9 mouse cellular contexts compared by ENCODE assay signal in genomic region chr3:88002291-88002976, GRCm38 (mm10). TPM values are rescaled to one million over a fixed set of nuclear protein-coding genes. Genes with fewer than 3 reads are reported as not detected.
DNase-seq lines count a peak whose midpoint lies in the region; ATAC-seq and TF ChIP-seq lines count a peak whose summit lies in the region.
"Had no signal": no experiment of that assay in that cellular context is flagged by ENCODE, and none has a peak within 500 bp of the region (broad histone marks: within the 10 kb centered on the region; RNA-seq: fewer than 3 reads in every experiment).

No protein-coding gene starts in this region.

- H3K27me3 ChIP-seq in forebrain, embryonic 10.5 days (ENCODE audit: poor library complexity, severe bottlenecking), result peaks cover 82% of the 10 kb centered on the region
- H3K27me3 ChIP-seq in forebrain, embryonic 11.5 days (ENCODE audit: control insufficient read depth, insufficient read depth, low read length), result peaks cover 54% of the 10 kb centered on the region
- peaks cover 40% of the 10 kb centered on the region for H3K27me3 ChIP-seq in lung, postnatal 0 days (replicated peaks; ENCODE audit: insufficient read depth, low read length)

- peaks cover 40% of the 10 kb centered on the region for H3K4me1 ChIP-seq in forebrain, embryonic 10.5 days
- peaks cover 4% of the 10 kb centered on the region; the same call in 1 of the 2 replicates for H3K4me1 ChIP-seq in forebrain, embryonic 11.5 days (replicated peaks; ENCODE audit: control insufficient read depth, insufficient read depth, low read length)
- H3K4me1 ChIP-seq in lung, postnatal 0 days (ENCODE audit: insufficient read depth, low read depth, low read length), result peaks cover 10% of the 10 kb centered on the region; the same call in 1 of the 2 replicates

- no peak overlapping the region for H3K4me2 ChIP-seq in forebrain, embryonic 11.5 days (ENCODE audit: low read depth, low read length, severe bottlenecking)
- H3K4me2 ChIP-seq in lung, postnatal 0 days (replicated peaks; ENCODE audit: low read depth, low read length), result no peak overlapping the region

- TF ChIP-seq EP300 in lung, postnatal 0 days (IDR thresholded peaks at IDR 0.05), result no peak

- ATAC-seq in forebrain, embryonic 11.5 days (replicated peaks; ENCODE audit: low FRiP score), result no peak
- ATAC-seq in lung, postnatal 0 days, result peak; percentile 75

- H3K9me3 ChIP-seq in forebrain, embryonic 10.5 days, result peaks cover 8% of the 10 kb centered on the region; the same call in 1 of the 2 replicates
- no peaks in the 10 kb centered on the region; the same call in 1 of the 2 replicates for H3K9me3 ChIP-seq in forebrain, embryonic 11.5 days (ENCODE audit: control insufficient read depth, low read length)
- H3K9me3 ChIP-seq in lung, postnatal 0 days (ENCODE audit: low read length), result no peaks in the 10 kb centered on the region

- H3K9ac ChIP-seq in forebrain, embryonic 11.5 days (ENCODE audit: low read length), result no peak overlapping the region
- H3K9ac ChIP-seq in lung, postnatal 0 days (replicated peaks; ENCODE audit: low read depth), result no peak overlapping the region

- 6% methylated on average over 17 of the region's 17 CpGs for WGBS in forebrain, embryonic 10.5 days
- WGBS in forebrain, embryonic 11.5 days, result 5% methylated on average over 17 of the region's 17 CpGs
- 2% methylated on average over 16 of the region's 17 CpGs for WGBS in lung, postnatal 0 days

- peak; percentile 15 for DNase-seq in forebrain, embryonic 10.5 days (ENCODE audit: extremely low spot score, low spot score)
- DNase-seq in forebrain, embryonic 11.5 days (ENCODE audit: low spot score), result no peak
- peak; percentile 69 for DNase-seq in testis, postnatal 10 days (ENCODE audit: low spot score)
- no peak for DNase-seq in testis, postnatal 14 days (ENCODE audit: low spot score)
- peak; percentile 62 for DNase-seq in lung, postnatal 0 days (ENCODE audit: low spot score)
- DNase-seq in embryo, embryonic 9.5 days (ENCODE audit: extremely low spot score), result no peak
- DNase-seq in ovary, adult 18-20 months (ENCODE audit: low spot score), result no peak
- DNase-seq in layer of hippocampus, adult 9-11 months, result no peak

- no peaks in the 10 kb centered on the region for H3K36me3 ChIP-seq in forebrain, embryonic 10.5 days (replicated peaks)
- no peaks in the 10 kb centered on the region for H3K36me3 ChIP-seq in forebrain, embryonic 11.5 days (ENCODE audit: control insufficient read depth, insufficient read depth, low read length)
- H3K36me3 ChIP-seq in lung, postnatal 0 days (ENCODE audit: insufficient read depth, low read length), result no peaks in the 10 kb centered on the region

- peak overlapping the region; percentile 11; the same call in 1 of the 2 replicates for H3K4me3 ChIP-seq in forebrain, embryonic 10.5 days
- no peak overlapping the region for H3K4me3 ChIP-seq in forebrain, embryonic 11.5 days (ENCODE audit: low read depth, low read length)
- H3K4me3 ChIP-seq in lung, postnatal 0 days (ENCODE audit: low read depth, low read length), result no peak overlapping the region

- no peak overlapping the region for H3K27ac ChIP-seq in forebrain, embryonic 10.5 days
- no peak overlapping the region for H3K27ac ChIP-seq in forebrain, embryonic 11.5 days (ENCODE audit: low read depth, low read length)
- H3K27ac ChIP-seq in lung, postnatal 0 days (ENCODE audit: low read length), result no peak overlapping the region

- peak; percentile 30 for TF ChIP-seq CTCF in lung, postnatal 0 days (IDR thresholded peaks at IDR 0.05)

RNA-seq across cellular contexts. Expression of gene Bcan, which starts 2.4 kb away (rescaled TPM):
- 0.17 TPM in 2 replicates for polyA plus RNA-seq in forebrain, embryonic 10.5 days (2016; fragmentation: Nextera tagmentation; extraction: Ambion mirVana)
- polyA plus RNA-seq in forebrain, embryonic 11.5 days (2014; fragmentation: Nextera tagmentation; extraction: Ambion mirVana), result 0.52 and 0.72 TPM in 2 replicates
- polyA plus RNA-seq in lung, postnatal 0 days (2015; fragmentation: Nextera tagmentation; extraction: Ambion mirVana), result 0.33 and 0.56 TPM in 2 replicates

RNA-seq across cellular contexts. Expression of gene Hapln2, which starts 24.9 kb away (rescaled TPM):
- polyA plus RNA-seq in forebrain, embryonic 10.5 days (2016; fragmentation: Nextera tagmentation; extraction: Ambion mirVana), result not detected in 2 replicates
- polyA plus RNA-seq in forebrain, embryonic 11.5 days (2014; fragmentation: Nextera tagmentation; extraction: Ambion mirVana), result 0.27 and 0.39 TPM in 2 replicates
- not detected in 2 replicates for polyA plus RNA-seq in lung, postnatal 0 days (2015; fragmentation: Nextera tagmentation; extraction: Ambion mirVana)
- polyA plus RNA-seq: C2C12 had no signal

RNA-seq across cellular contexts. Expression of gene Nes, which starts 31.6 kb away (rescaled TPM):
- polyA plus RNA-seq in forebrain, embryonic 10.5 days (2016; fragmentation: Nextera tagmentation; extraction: Ambion mirVana), result 81.2 and 86.9 TPM in 2 replicates
- 92.0 and 99.9 TPM in 2 replicates for polyA plus RNA-seq in forebrain, embryonic 11.5 days (2014; fragmentation: Nextera tagmentation; extraction: Ambion mirVana)
- polyA plus RNA-seq in lung, postnatal 0 days (2015; fragmentation: Nextera tagmentation; extraction: Ambion mirVana), result 22.2 and 30.7 TPM in 2 replicates

RNA-seq across cellular contexts. Expression of gene Gpatch4, which starts 40.5 kb away (rescaled TPM):
- 52.4 and 54.5 TPM in 2 replicates for polyA plus RNA-seq in forebrain, embryonic 10.5 days (2016; fragmentation: Nextera tagmentation; extraction: Ambion mirVana)
- polyA plus RNA-seq in forebrain, embryonic 11.5 days (2014; fragmentation: Nextera tagmentation; extraction: Ambion mirVana), result 32.8 and 39.0 TPM in 2 replicates
- 8.0 and 10.8 TPM in 2 replicates for polyA plus RNA-seq in lung, postnatal 0 days (2015; fragmentation: Nextera tagmentation; extraction: Ambion mirVana)

RNA-seq across cellular contexts. Expression of gene Crabp2, which starts 54.0 kb away (rescaled TPM):
- polyA plus RNA-seq in forebrain, embryonic 10.5 days (2016; fragmentation: Nextera tagmentation; extraction: Ambion mirVana), result 834 and 866 TPM in 2 replicates
- 409 and 417 TPM in 2 replicates for polyA plus RNA-seq in forebrain, embryonic 11.5 days (2014; fragmentation: Nextera tagmentation; extraction: Ambion mirVana)
- polyA plus RNA-seq in lung, postnatal 0 days (2015; fragmentation: Nextera tagmentation; extraction: Ambion mirVana), result 0.21 and 0.38 TPM in 2 replicates

Comparison
In these comparisons a context has a peak if more than half of its experiments do, and no peak if none do; other contexts are left out.
1. DNase-seq: peak in forebrain, embryonic 10.5 days (single experiment), testis, postnatal 10 days (single experiment) and lung, postnatal 0 days (single experiment); none in forebrain, embryonic 11.5 days (single experiment), testis, postnatal 14 days (single experiment), embryo, embryonic 9.5 days (single experiment), ovary, adult 18-20 months (single experiment) and layer of hippocampus, adult 9-11 months (single experiment).